Mouse (Mus musculus): ENCODE measurements around the gene Mrpl37. TPM values are rescaled to one million over a fixed set of nuclear protein-coding genes. Genes with fewer than 3 reads are reported as not detected.

Gene Mrpl37
- total RNA-seq (2012; rRNA removed) (53.5 and 60.0 TPM in 2 replicates), total RNA-seq (2014; rRNA removed) (45.1 and 53.6 TPM in 2 replicates), polyA plus RNA-seq (2012; ENCODE audit: insufficient read length, low read depth) (85.2 and 123 TPM in 2 replicates)

DNA sequence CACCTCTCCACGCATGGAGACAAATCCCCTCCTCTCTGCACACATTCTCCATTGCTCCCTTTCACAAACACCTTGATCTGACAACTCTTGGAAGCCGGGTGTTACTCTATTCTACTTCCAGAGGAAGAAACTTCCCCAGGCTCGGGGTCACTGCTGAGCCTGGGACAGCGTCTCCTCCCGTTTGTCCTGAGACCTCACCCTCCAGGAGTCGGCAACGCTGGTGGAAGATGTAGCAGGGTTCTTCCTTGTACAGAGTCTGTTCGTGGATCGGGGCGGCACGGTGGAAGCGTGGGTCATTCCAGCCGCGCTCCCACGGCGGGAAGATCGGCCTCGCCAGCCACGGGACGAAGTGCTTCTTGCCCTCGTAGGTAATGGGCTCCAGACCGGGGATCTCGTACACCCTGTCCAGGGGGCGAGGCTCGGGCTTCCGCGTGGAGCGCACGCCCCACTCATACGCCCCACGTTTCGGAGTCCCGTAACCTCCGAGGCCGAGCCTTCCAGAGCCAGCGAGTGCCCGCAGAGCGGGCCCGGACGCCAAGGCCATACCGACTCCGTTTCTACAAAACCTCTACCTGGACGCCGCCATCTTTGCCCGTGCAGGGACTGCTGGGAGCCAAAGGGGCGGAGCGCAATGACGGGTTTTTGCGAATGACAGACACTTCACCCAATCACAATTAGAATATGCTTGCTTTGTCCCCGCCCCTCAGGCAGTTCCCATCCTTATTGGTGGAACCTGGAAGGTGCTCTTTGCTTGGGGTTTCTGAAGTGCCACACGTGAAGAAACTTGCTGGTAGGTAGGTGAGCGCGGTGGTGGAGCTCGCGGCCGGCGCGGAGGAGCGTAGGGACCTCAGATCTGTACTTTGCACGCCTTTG, at the start of gene Mrpl37, which contains the start of gene Cyb5rl:
Gene Mrpl37 (minus strand): TSS at position 617 of the 873 bp plus-strand sequence.
Gene Cyb5rl (plus strand): TSS at position 737 of the 873 bp plus-strand sequence.
- H3K27me3 ChIP-seq (replicated peaks): no peaks in the 10 kb centered on the region
- in situ Hi-C loops (cut with MboI; ENCODE audit: low pct_ligation_motif_present, low pct_unique_long_range_greater_than_20kb, low sequenced_read_pairs) (no loop called here), dilution Hi-C loops (cut with MboI; ENCODE audit: extremely low pct_ligation_motif_present, extremely low pct_unique_long_range_greater_than_20kb, low sequenced_read_pairs) (no loop called here)
- H3K9ac ChIP-seq (ENCODE audit: insufficient read depth, low read depth): peak within 1 kb of the TSS; percentile 83
- peak; percentile 81 for TF ChIP-seq BHLHE40 (IDR thresholded peaks at IDR 0.05; ENCODE audit: low read depth, low read length)
- TF ChIP-seq POLR2A (IDR thresholded peaks at IDR 0.05; ENCODE audit: low read depth, low read length): peak; percentile 93
- peak; percentile 93 for TF ChIP-seq CHD2 (IDR thresholded peaks at IDR 0.05; ENCODE audit: low read length)
- TF ChIP-seq SIN3A (IDR thresholded peaks at IDR 0.05; ENCODE audit: low read length): peak; percentile 77
- TF ChIP-seq ELF1 (IDR thresholded peaks at IDR 0.05; ENCODE audit: low read depth, low read length): peak; percentile 57; the same call in 1 of the 2 replicates
- TF ChIP-seq E2F4 (IDR thresholded peaks at IDR 0.05; ENCODE audit: insufficient replicate concordance, low read depth, low read length): no peak
- TF ChIP-seq MEF2A (IDR thresholded peaks at IDR 0.05; ENCODE audit: borderline replicate concordance, low read depth, low read length): 0 out of 2 replicates have a peak, but pooled peaks have one; percentile 15
- TF ChIP-seq JUND (conservative IDR thresholded peaks at IDR 0.05; ENCODE audit: low read depth, low read length): no peak
- peak; percentile 9; the same call in 1 of the 2 replicates for TF ChIP-seq IRF4 (IDR thresholded peaks at IDR 0.05; ENCODE audit: low read depth, low read length)
- peak; percentile 76; the same call in 1 of the 2 replicates for TF ChIP-seq KAT2A (IDR thresholded peaks at IDR 0.05; ENCODE audit: insufficient replicate concordance, low read length)
- no peak; the same call in 1 of the 2 replicates for TF ChIP-seq GABPA (IDR thresholded peaks at IDR 0.05; ENCODE audit: insufficient replicate concordance, low read depth, low read length)
- no peak for TF ChIP-seq RCOR1 (conservative IDR thresholded peaks at IDR 0.05; ENCODE audit: low read depth, low read length)
- no peak for TF ChIP-seq ZNF384 (IDR thresholded peaks at IDR 0.05; ENCODE audit: low read depth, low read length)
- TF ChIP-seq MYC (IDR thresholded peaks at IDR 0.05; ENCODE audit: low read depth, low read length): peak; percentile 60
- TF ChIP-seq HCFC1 (IDR thresholded peaks at IDR 0.05; ENCODE audit: low read depth, low read length): peak; percentile 87
- peak; percentile 88 for TF ChIP-seq TCF12 (IDR thresholded peaks at IDR 0.05; ENCODE audit: low read depth, low read length)
- TF ChIP-seq NELFE (IDR thresholded peaks at IDR 0.05; ENCODE audit: low read depth, low read length): peak; percentile 93
- peak; percentile 86 for TF ChIP-seq ZMIZ1 (IDR thresholded peaks at IDR 0.05; ENCODE audit: low read depth, low read length)
- TF ChIP-seq TBP (conservative IDR thresholded peaks at IDR 0.05; ENCODE audit: low read depth, low read length): peak; percentile 94
- TF ChIP-seq MAZ (IDR thresholded peaks at IDR 0.05; ENCODE audit: low read depth, low read length): no peak
- peak; percentile 63 for TF ChIP-seq NRF1 (IDR thresholded peaks at IDR 0.05; ENCODE audit: low read depth, low read length)
- TF ChIP-seq POLR2AphosphoS2 (IDR thresholded peaks at IDR 0.05; ENCODE audit: low read depth, low read length): peak; percentile 78; the same call in 1 of the 2 replicates
- peak; percentile 95 for TF ChIP-seq MXI1 (IDR thresholded peaks at IDR 0.05; ENCODE audit: low read depth, low read length)
- TF ChIP-seq MAX (IDR thresholded peaks at IDR 0.05; ENCODE audit: low read length): peak; percentile 58
- DNase-seq (ENCODE audit: extremely low read depth): peak; percentile 98
- peak within 1 kb of the TSS; percentile 83 for H3K4me2 ChIP-seq (ENCODE audit: insufficient read depth, low read depth, poor library complexity, severe bottlenecking)
- peaks cover 28 to 52% of the 10 kb centered on the region in 2 experiments for H3K36me3 ChIP-seq (replicated peaks in 1 of 2; ENCODE audit: control insufficient read depth in 1 of 2, insufficient read depth in 1 of 2, low read length in 1 of 2)
- H3K4me3 ChIP-seq (replicated peaks in 1 of 3; ENCODE audit: low read depth in 2 of 3, low read length in 2 of 3, poor library complexity in 1 of 3): peak within 1 kb of the TSS; percentile 81 to 92 (median 91)
- peaks cover 10% of the 10 kb centered on the region for H3K79me2 ChIP-seq (replicated peaks; ENCODE audit: control insufficient read depth, extremely low read depth, insufficient read depth, poor library complexity, severe bottlenecking)
- peaks cover 10 to 36% of the 10 kb centered on the region in 2 experiments for H3K4me1 ChIP-seq (ENCODE audit: control insufficient read depth in 1 of 2, insufficient read depth in 2 of 2)
- no peaks in the 10 kb centered on the region for H3K9me3 ChIP-seq (replicated peaks; ENCODE audit: low read length)
- H3K27ac ChIP-seq (ENCODE audit: insufficient read depth, low read depth): 0 out of 2 replicates have a peak within 1 kb of the TSS, but pooled peaks have one; percentile 15

Measured in CH12.LX (cell line).